ENCODE assay signal across 1 mouse cellular context in the genomic region with DNA sequence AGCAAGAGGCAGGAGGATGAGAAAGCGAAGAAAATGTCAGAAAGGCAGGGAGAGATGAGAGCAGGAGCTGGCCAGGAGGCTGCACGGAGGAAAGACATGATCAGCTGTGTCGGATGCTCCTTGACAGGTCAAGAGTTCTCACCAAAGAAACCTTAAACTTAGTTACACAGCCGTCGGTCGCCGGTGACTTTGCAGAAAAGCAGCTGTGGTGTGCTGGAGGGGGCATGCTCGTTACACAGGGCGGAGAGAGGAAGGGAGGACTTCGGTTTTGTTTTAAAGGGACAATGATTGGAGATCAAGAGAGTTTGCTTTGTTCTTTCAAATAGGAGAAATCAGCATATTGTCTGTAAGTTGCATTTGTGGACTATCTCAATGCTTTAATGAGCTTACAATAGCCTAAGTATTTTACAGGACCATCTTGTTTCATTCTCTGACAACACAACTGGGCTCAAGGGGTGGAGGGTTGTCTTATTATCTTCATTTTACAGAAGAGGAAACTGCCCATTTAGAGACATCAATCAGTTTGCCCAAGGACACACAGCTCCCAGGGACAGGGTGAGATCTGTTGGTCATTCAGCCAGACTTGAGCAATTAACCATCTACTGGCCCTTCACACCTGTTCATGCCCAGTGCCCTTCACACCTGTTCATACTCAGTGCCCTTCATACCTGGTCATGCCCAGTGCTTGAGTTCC.
A peak's percentile ranks its signal among the peaks of the same experiment; 100 is the strongest.
TF ChIP-seq lines count a peak whose summit lies in the region.

No protein-coding gene starts in this region.

TF ChIP-seq in MEL, 35 proteins besides CTCF, POLR2A, EP300 and RAD21 (continued from another document):
- TF ChIP-seq MXI1 (IDR thresholded peaks at IDR 0.05; ENCODE audit: low read depth, low read length) (no peak), GABPA (IDR thresholded peaks at IDR 0.05; ENCODE audit: low read depth, low read length) (0 out of 2 replicates have a peak, but pooled peaks have one; percentile 16), E2F4 (IDR thresholded peaks at IDR 0.05; ENCODE audit: borderline replicate concordance, low read depth, low read length) (no peak), ZNF384 (IDR thresholded peaks at IDR 0.05; ENCODE audit: low read depth, low read length) (no peak), KAT2A (conservative IDR thresholded peaks at IDR 0.05; ENCODE audit: low read depth, low read length) (no peak), CHD2 (IDR thresholded peaks at IDR 0.05; ENCODE audit: low read length) (no peak), SIN3A (IDR thresholded peaks at IDR 0.05; ENCODE audit: low read length) (peak; percentile 50; the same call in 1 of the 2 replicates), ZC3H11A (IDR thresholded peaks at IDR 0.05; ENCODE audit: low read depth, low read length) (no peak), SMC3 (IDR thresholded peaks at IDR 0.05; ENCODE audit: low read depth, low read length) (no peak), JUND (IDR thresholded peaks at IDR 0.05; ENCODE audit: low read depth, low read length) (no peak), CHD1 (IDR thresholded peaks at IDR 0.05; ENCODE audit: low read depth, low read length) (no peak), POLR2AphosphoS2 (IDR thresholded peaks at IDR 0.05; ENCODE audit: low read length) (no peak), POLR2AphosphoS5 (IDR thresholded peaks at IDR 0.05; ENCODE audit: borderline replicate concordance, low read depth, low read length) (no peak), TBP (IDR thresholded peaks at IDR 0.05; ENCODE audit: low read depth, low read length) (0 out of 2 replicates have a peak, but pooled peaks have one; percentile 22)
